Mouse (Mus musculus): Measurements from ENCODE around the gene Mrpl39.

Gene Mrpl39

GRCm38 (mm10) chr16:84701041-84701440 is 34.5 kb downstream of the Mrpl39 start:
- no peak for DNase-seq (ENCODE audit: low spot score in 2 of 2)

GRCm38 (mm10) chr16:84698708-84699107 is 36.8 kb downstream of the Mrpl39 start:
- no peak for DNase-seq (ENCODE audit: low spot score in 2 of 2)

GRCm38 (mm10) chr16:84696178-84696577 is 39.4 kb downstream of the Mrpl39 start:
- DNase-seq (ENCODE audit: low spot score in 2 of 2), result no peak

GRCm38 (mm10) chr16:84681991-84682390 is 53.6 kb downstream of the Mrpl39 start:
- DNase-seq (ENCODE audit: low spot score in 2 of 2), result no peak

GRCm38 (mm10) chr16:84680760-84681159 is 54.8 kb downstream of the Mrpl39 start:
- DNase-seq (ENCODE audit: low spot score in 2 of 2), result no peak

GRCm38 (mm10) chr16:84677292-84677691 is 58.2 kb downstream of the Mrpl39 start:
- no peak for DNase-seq (ENCODE audit: low spot score in 2 of 2)

Measured in spleen, postnatal 4 days (tissue).